Mouse (Mus musculus): ENCODE data around the gene Lyg2.

The Lyg2 gene

DNA sequence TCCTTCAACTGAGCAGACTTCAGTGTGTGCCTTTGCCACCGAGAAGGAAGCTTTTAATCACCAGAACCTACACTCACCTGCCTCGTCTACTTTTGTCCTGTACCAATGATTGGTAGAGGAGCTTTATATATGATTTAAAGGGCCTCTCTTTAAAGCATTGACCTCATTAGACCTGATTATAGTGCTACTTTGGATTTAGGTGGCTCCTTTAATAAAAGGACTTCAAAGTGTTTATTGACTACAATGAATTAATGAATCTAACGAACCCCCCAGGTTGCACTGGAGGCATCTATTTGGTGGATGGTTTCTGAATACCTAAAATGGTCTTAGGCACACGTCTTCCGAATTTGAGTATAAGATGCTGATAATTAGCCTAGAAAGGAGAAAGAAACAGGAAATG is at the start of gene Lyg2:
Lyg2 (minus strand) TSS at position 101 of the 400 bp plus-strand sequence.
- no peak for DNase-seq (ENCODE audit: low read depth, low spot score)

DNA sequence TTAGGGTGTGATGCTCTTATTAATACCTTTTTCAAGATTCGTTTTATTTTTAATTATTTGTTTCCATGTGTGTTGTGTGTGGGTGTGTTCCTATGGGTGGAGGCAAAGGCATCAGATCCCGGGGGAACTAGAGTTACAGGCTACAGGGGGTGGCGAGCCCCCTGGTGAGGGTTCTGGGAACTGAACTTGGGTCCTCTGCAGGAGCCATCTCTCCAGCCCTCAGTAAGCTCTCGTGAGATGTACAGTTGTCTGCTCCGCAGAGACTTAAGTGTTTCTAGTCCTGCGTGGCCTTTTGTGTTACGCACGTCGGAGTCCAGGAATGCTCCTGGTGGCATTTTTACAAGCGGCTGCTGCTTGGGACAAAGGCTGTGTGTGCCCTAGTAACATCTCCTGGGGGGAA is 49.3 kb upstream of the Lyg2 start:
- DNase-seq (ENCODE audit: low read depth, low spot score), result no peak

DNA sequence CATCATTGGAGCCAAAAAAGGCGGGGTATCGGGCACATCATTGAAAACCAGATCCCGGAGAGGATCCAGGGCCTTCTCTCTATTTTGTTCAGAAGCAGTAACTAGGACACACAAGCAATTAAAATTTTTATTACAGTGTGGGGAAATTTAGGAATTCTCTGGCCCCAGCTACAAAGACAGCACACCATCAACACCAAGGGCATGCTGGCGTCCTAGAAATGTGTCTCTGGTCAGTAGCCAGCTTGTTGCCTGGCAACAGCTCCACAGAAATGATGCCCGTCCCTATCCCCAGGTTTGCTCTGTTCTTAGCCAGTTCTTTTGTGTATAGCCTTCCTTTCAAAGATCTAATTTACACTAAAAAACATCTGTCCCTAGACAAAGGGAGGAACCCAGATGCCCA is 43.2 kb upstream of the Lyg2 start:
- no peak for DNase-seq (ENCODE audit: low read depth, low spot score)

DNA sequence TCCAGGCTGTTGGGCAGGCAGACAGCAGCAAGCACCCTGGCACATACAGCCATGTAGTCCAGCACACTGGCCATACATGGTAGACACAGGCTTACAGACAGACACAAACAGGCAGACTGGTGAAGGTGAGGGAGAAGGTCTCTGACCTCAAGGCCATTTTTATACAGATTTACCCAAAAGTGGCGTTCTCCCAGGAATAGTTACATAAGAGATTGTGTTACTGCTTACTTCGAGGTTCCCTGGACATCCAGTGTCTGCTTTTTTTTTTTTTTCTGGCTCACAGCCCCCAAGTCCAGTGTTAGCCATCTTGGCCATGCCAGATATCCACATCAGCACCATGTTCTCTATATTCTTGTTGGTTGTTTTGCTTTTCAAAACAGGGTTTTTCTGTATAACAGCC is 42.2 kb upstream of the Lyg2 start:
- no peak for DNase-seq (ENCODE audit: low read depth, low spot score)

DNA sequence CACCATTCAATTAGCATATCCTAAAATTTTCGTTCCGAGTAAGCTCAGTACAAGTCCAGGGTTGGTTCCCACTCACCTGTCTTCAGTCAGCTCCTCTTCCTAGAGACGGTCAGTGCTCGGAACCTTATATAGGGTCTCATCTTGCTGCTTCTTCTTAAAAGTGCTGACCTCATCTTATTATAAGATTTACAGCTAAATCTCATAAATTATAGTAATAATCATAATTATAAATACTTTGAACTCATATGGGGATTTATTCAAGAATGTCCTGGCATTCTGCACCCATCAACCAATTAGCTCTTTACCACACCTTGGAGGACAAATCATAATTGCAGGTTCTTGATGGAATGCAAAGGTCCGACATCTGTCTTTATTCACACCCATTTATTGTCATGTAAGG is 41.4 kb upstream of the Lyg2 start, which contains the start of gene Lyg1:
Lyg1 (minus strand) TSS at position 101 of the 400 bp plus-strand sequence.
- DNase-seq (ENCODE audit: low read depth, low spot score), result no peak

DNA sequence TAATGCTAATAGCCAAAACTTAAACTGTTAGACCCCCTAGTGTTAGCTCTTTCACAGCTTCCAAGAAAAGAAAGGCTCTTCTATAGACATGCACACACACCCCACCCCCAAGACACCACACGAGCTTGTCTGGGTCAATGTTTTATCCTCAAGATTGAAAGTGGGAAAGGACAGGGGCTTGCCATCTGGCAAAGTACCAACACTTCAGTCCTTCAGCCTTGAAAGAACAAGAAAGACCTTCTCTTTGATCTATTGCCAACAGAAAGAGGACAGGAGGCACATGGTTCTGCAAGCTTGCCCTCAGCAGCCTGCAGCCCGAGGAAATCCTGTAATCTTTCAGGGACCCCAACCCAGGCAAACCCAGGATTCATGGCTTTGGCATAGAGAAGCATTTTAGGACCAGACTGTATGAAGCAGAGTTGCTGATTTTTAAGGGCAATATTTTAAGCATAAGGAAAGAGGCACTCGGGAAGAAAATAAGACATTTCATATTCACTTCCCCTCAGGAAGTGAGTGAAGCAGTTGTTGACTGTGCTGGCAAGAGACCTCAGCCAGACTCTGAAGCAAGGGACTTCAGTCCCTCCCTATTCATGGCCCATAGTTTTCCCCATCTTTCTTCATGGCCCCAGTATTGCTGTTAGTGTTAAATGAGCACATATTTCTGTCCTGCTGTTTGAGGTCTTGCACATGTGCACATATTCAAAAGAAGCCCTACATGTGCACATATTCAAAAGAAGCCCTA is 40.6 kb upstream of the Lyg2 start:
- DNase-seq (ENCODE audit: low read depth, low spot score), result no peak

DNA sequence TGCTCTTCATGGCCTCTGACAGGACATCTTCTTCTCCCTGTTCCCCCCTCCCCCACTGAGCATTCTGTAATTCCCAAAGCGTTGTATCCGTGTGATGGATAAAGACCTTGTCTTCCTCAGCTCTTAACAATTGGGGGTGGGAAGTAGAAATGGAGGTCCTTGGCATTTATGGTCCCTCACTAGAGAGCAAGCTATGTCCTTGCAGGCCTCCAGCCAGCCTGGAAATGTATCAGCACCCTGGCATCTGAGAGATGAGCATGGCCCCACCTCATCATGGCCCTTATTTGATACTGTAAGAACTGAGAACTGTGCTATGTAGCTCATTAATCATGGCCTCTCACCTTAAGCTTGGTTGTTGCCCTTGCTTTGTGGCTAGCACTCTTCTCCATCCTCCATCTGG is 39.0 kb upstream of the Lyg2 start:
- DNase-seq (ENCODE audit: low read depth, low spot score), result no peak

DNA sequence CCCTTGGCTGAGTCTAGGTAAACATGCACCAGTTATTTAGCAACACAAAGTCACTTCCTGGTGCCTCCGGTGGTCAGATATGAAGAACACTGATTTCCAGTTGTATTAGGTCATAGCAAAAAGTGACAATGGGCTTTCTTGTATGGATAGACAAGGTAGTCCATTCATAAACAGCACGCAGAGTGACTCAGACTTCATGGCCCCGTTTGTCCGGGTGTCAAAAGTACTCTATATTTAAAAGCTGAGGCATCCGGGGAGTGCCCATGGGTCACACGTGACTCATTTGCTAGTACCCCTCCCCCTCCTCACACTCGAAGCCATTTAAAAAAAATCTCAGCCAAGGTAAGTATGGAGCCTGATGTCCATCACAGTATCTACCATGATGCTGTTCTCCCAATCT is 38.5 kb upstream of the Lyg2 start:
- no peak for DNase-seq (ENCODE audit: low read depth, low spot score)

DNA sequence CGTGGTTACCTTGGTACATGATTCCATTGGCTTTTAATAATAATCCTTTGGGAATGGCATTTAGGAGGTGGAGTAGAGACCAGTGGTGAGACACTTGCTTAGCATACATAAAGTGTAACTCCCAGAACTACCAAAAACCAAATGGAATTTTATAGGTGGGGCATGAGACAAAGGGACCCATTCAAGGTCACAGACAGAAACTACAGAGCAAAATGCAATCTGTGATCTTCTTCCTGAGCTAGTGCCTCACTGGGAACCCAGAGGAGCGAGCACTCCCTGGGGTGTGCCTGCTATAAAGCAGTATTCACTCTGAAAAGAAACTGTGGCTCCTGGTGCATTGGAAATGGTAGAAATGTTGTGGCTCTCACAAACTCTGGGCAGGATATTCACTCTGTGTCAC is 32.6 kb upstream of the Lyg2 start:
- no peak for DNase-seq (ENCODE audit: low read depth, low spot score)

DNA sequence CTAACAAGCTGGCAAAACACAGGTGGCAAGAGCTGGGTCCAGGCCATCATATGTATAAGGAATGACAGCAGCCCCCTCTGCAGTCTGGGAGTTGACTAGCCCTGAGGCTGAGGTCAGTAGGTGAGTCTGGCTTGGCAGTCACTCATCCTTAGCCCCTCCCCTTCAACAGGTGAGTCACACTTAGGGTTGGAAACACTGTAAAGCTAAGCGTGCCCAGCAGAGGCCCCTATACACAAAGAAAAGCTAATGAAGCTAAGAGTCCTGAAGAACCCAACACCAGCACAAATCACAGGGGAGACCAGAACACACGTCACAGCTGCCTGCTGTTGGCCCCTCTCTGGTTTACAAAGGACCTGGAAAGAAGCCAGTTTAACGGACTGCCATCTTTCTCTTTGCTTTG is 15.5 kb upstream of the Lyg2 start:
- no peak for DNase-seq (ENCODE audit: low read depth, low spot score)

DNA sequence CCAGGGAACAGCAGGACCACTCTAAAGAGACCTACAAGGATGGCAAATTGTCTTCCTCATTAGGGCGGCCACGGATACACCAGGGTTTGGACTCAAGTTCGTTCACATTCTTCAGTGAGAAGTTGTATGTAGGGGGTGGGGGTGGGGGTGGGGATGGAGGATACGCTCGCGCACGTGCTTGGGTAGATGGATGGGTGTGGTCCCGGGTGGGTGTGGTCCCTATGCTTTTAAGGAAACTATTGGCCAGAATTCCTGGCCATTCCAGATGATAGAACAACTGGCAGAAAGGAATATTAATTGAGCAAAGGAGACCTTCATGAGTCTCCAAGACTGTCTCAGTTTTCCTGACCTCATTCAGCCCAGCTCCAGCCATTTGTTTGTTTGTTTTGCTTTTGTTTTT is 9.7 kb upstream of the Lyg2 start:
- no peak for DNase-seq (ENCODE audit: low read depth, low spot score)

DNA sequence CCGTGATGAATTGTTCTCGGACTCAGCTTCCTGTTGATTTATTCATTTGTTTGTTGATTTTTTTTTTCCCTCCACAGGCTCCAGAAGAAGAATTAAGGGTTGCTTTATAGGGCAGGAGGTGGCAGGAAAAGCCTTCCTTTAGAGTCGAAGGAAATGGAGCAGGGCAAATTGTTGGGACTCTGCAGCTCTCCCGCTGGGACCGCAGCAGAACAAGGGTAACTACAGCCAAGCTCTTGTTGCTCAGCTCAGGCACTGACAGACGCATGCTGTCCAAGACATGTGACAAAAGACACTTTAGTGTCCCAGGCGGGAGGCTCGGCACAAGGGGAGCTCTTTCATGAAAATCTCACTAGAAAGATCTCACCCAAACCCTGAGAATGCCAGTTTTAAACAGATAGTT is 6.2 kb upstream of the Lyg2 start:
- no peak for DNase-seq (ENCODE audit: low read depth, low spot score)

DNA sequence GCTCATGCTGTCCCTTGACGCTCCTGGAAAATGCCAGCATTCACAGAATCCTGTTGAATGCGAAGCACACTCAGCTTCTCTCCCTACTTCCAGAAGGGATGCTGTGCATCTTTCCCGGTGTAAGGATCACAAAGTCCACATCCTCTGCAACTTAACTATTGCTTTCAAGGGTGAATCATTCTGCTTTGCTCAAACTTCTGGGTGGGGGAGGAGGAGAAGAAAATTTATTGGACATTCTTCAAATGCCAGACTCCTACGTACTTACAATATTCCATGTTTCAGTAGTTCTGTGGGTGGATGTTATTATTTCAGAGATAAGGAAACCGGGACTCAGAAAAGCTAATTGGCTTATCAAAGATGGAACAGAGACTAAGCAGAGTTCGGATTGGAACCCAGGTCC is 1.8 kb upstream of the Lyg2 start:
- DNase-seq (ENCODE audit: low read depth, low spot score), result no peak

DNA sequence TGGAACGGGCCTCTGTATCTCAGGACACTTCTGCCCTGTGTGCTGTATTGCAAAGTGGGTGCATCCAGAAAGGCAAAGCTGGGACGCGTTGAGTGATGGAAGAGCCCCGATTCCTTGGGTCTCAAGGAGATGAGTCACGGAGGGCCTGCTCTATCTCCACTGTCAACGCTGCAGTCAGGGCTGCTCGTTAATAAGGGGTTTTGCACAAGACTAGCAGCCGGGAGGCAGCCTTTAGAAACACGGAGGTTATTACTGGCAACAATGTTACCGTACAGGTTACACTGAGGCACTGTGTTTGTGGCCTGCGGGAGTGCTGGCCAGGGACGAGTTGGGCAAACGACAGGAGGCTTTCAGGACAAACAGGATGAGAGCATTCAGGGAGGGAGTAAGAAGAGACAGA is 1.4 kb upstream of the Lyg2 start:
- DNase-seq (ENCODE audit: low read depth, low spot score), result no peak

DNA sequence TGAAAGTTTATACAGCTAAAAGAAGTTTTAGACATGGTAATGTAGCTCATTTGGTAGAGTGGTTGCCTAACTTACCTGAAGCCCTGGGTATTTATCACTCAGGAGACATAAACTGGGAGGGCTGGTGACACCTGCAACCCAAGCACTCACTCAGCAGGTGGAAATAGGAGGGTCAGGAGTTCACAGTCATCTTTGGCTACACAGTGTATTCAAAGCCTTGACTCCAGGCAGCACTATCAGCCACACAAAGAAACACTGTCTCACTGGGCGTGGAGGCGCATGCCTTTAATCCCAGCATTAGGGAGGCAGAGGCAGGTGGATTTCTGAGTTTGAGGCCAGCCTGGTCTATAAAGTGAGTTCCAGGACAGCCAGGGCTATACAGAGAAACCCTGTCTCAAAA is 3.5 kb downstream of the Lyg2 start:
- no peak for DNase-seq (ENCODE audit: low read depth, low spot score)

DNA sequence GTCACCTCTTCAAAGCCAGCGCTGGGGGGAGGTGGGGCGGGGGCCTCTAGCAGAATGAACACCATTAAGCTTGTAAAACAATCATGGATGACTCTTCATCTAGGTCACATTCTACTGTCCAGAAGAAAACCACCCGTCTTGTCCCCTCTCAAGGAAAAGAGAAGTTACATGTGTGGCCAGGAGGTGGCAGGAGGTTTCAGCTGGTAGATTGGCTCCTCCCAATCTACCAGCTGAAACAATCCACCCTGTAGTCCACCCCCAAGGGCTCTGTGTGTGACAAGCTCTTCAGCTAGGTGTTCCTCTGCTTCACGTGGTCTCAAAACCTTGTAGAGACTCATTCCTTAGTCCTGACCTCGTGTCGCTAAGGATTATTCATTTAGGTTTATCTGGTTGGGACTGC is 13.1 kb downstream of the Lyg2 start:
- no peak for DNase-seq (ENCODE audit: low read depth, low spot score)

DNA sequence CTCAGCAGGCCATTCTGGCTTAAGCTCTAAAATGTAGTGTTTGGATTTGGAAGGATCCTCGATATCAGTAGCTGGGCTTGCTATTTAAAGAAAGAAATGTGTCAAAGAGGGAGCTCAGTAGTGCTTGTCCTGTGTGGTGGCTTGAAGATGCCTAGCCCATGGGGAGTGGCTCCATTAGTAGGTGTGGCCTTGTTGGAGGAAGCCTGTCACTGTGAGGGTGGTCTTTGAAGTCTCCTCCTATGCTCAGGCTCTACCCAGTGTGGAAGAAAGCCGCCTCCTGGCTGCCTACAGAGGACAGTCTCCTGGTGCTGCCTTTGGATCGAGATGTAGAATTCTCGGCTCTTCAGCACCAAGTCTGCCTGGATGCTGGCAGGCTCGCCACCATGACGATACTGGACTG is 16.0 kb downstream of the Lyg2 start:
- DNase-seq (ENCODE audit: low read depth, low spot score), result no peak

DNA sequence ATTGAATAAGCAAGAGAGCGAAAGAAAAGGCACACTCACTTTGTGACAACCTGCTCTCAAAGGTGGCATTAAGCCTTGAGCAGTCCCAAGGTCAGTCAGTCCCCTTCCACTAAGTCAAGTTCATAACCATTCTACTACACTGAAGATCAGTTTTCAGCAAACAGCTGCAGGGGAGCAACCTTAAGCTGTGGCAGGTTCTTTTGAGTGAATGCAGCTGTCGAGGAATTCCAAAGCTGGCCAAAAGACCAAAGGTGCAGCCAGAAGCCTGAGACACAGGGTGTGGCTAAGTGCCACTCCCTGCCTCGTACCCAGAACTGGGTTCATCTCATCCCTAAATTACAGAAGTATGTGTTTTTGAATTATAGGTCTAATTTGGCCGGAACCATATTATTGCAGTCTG is 16.5 kb downstream of the Lyg2 start:
- DNase-seq (ENCODE audit: low read depth, low spot score), result no peak

DNA sequence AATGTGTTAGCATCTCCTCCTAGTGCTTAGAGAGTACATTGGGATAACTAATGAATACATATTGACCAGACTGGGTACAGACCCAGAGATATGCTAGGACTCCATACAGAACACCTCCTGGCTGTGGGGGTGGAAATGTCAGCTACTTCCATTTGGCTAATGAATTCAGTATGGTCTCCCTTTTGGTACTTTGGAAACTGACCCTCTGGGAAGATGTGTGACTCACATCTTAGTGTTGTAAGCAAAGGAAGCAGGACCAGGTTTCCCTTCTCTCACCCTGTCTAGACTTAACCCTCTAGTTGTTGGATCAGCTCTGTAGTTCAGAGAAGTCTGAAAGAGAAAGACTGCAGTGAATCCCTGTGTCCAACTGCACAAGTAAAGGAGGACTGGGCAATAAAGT is 21.7 kb downstream of the Lyg2 start:
- no peak for DNase-seq (ENCODE audit: low read depth, low spot score)

DNA sequence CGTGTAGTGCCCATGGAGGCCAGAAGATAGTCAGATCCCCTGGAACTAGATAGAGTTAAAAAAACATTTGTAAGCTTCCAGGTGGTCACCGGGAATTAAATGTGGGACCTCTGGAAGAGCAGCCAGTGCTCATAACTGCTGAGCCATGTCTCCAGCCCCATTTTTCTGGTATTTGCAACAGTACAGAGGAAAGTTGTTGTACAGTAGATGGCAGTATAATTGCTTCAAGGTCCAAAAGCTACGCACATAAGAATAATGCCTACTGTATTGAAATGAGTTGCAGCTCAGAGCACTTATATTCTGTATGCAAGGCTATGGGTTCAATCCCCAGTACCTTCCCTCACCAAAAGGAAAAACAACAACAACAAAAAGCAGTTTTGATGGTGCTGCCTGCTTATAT is 24.9 kb downstream of the Lyg2 start:
- no peak for DNase-seq (ENCODE audit: low read depth, low spot score)

DNA sequence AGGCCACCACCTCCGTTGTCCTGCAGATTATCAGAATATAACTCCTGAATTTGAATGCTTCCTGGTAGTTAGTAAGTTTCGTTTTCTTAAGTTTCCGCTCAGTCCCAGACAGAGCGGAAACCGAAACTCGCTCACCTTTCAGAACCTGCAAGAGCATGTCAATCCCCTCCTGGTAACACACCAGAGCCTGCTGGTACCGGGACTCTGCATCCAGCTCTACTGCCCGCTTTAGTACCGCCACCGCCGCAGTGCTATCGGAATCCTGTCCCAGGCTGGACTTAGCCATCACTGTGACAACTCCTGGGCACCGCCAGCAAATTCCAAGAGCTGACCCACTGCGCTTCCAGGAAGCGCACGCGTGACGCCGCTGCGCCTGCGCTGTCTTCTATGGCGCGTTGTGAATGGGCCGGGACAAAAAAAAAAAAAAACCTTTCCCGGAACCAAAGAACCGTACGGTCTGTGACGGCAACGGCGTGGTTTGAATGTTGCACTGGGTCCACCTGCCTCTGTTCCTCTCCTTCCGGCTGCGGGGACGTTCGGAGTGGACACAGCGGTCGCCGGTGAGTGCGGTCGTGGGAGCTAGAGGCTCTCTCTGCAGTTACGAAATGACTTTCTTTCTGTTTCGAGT is 26.2 kb downstream of the Lyg2 start, which contains the start of the genes Mitd1 and Mrpl30:
Mitd1 (minus strand) TSS at position 387 of the 628 bp plus-strand sequence.
Mrpl30 (plus strand) TSS at position 453 of the 628 bp plus-strand sequence.
- peak; percentile 88 for DNase-seq (ENCODE audit: low read depth, low spot score)

DNA sequence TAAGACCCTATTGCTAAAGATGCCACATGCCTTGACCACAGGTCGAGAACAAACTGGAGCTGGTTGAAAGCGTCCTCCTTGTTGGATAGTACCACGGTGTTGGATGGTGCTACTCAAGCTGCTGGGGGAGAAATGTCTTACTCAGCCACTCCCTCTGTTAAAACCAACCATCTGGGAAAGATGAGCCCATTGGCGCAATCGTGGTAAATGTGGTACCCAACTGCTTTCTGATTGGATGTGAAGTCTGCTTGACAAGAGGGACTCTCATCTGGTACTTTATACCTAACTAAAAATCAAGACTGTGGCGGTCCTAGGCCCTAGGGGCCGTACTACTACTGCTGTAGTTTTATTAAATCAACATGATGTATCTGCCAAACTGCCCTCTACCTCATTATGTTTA is 27.1 kb downstream of the Lyg2 start:
- DNase-seq (ENCODE audit: low read depth, low spot score), result no peak

DNA sequence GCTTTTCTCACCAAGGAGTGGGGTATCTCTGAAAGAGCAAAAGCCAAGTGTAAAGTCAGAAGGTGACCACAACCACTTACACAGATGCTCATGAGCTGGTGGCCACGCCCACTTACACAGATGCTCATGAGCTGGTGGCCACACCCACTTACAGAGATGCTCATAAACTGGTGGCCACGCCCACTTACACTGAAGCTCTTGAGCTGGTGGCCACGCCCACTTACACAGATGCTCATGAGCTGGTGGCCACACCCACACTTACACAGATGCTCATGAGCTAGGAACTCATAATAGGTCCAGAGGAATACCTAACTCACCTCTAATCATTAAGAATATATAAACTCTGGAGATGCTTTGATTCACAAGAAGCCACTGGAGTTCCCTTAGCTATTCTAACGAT is 31.8 kb downstream of the Lyg2 start:
- peak; percentile 91 for DNase-seq (ENCODE audit: low read depth, low spot score)
